Mouse (Mus musculus): ENCODE data around the gene Gm10220. TPM values are rescaled to one million over a fixed set of nuclear protein-coding genes. Genes with fewer than 3 reads are reported as not detected.
"Not testable (repeated sequence)": the region's sequence is repeated elsewhere in the genome, so short reads cannot be mapped to it uniquely, and the experiment has no call there.

Gene Gm10220
- total RNA-seq (2021), result not detected
- long read RNA-seq, experiment 1, result 0 reads
- long read RNA-seq, experiment 2, result 0 reads

- intact Hi-C loops (cut with DNase I); DNase-seq: not testable (repeated sequence)
These were observed at the start of gene Gm10220 for GRCm38 (mm10) chr5:26121321-26121720. Gene Gm10220, minus strand, starts transcription at chr5:26121421.

GRCm38 (mm10) chr5:26169855-26170254 is 48.6 kb upstream of the Gm10220 start:
- intact Hi-C loops (cut with DNase I), result no loop called here

GRCm38 (mm10) chr5:26165791-26166165 is 44.6 kb upstream of the Gm10220 start:
- no peak for DNase-seq
- intact Hi-C loops (cut with DNase I), result no loop called here

More at GRCm38 (mm10) chr5:26169855-26170254, 48.6 kb upstream of the Gm10220 start:
- no peak for DNase-seq

GRCm38 (mm10) chr5:26165036-26165790 is 44.0 kb upstream of the Gm10220 start:
- intact Hi-C loops (cut with DNase I), result no loop called here
- DNase-seq, result peak; percentile 40 to 56

GRCm38 (mm10) chr5:26157396-26158170 is 36.4 kb upstream of the Gm10220 start:
- DNase-seq, result peak in 1 of 2 experiments; percentile 13
- intact Hi-C loops (cut with DNase I), result no loop called here

- intact Hi-C loops (cut with DNase I), result no loop called here
- DNase-seq, result no peak
These were observed 21.7 kb upstream of the Gm10220 start for GRCm38 (mm10) chr5:26142891-26143290.

GRCm38 (mm10) chr5:26105262-26105661 is 16.0 kb downstream of the Gm10220 start, which contains the start of gene 5031410I06Rik:
Gene 5031410I06Rik, minus strand, starts transcription at chr5:26105362.
- DNase-seq; intact Hi-C loops (cut with DNase I): not testable (repeated sequence)

GRCm38 (mm10) chr5:26089191-26089590 is 32.0 kb downstream of the Gm10220 start, which contains the start of gene Gm10471:
Gene Gm10471, minus strand, starts transcription at chr5:26089291.
- DNase-seq; intact Hi-C loops (cut with DNase I): not testable (repeated sequence)

- intact Hi-C loops (cut with DNase I); DNase-seq: not testable (repeated sequence)
These were observed 42.2 kb downstream of the Gm10220 start for GRCm38 (mm10) chr5:26079023-26079422.

- no peak for DNase-seq
- intact Hi-C loops (cut with DNase I), result no loop called here
These were observed 50.5 kb downstream of the Gm10220 start for GRCm38 (mm10) chr5:26070716-26071115.

Other genes starting within 250 kb of the Gm10220 start
- not detected for gene Gm21663, start 179.0 kb downstream of the Gm10220 start, total RNA-seq (2021)
- not detected for gene Gm21671, start 167.0 kb downstream of the Gm10220 start, total RNA-seq (2021)
- not detected for gene Gm21680, start 148.8 kb downstream of the Gm10220 start, total RNA-seq (2021)
- gene Gm21698, start 132.8 kb downstream of the Gm10220 start, total RNA-seq (2021), result not detected
- gene Gm1979, start 116.6 kb downstream of the Gm10220 start, total RNA-seq (2021), result not detected
- not detected for gene Gm5862, start 98.5 kb downstream of the Gm10220 start, total RNA-seq (2021)
- gene Speer4a, start 81.9 kb downstream of the Gm10220 start, total RNA-seq (2021), result not detected
- not detected for gene Gm7347, start 62.8 kb downstream of the Gm10220 start, total RNA-seq (2021)
- gene Gm10471, start 32.1 kb downstream of the Gm10220 start, total RNA-seq (2021), result not detected
- gene 5031410I06Rik, start 16.1 kb downstream of the Gm10220 start, total RNA-seq (2021), result not detected
- gene Gm7361, start 136.3 kb upstream of the Gm10220 start, total RNA-seq (2021), result not detected

Measured in heart, postnatal 14 days (tissue).